Mouse (Mus musculus) left cerebral cortex, postnatal 36 days (tissue): ENCODE data around the gene Cltrn. TPM values are rescaled to one million over a fixed set of nuclear protein-coding genes. Genes with fewer than 3 reads are reported as not detected.

Experiments
- DNase-seq, 2 experiments: peaks; one replicate each; pipeline ENCODE4 v3.0.0; 2021 to 2022; ENCODE audit warnings: low spot score in 2 of 2, mixed read lengths in 1 of 2
- intact Hi-C: fragments of 180-260 bp; cut with DNase I; formaldehyde crosslinking; loops from one replicate; pipeline ENCODE4 v1.15.1; 2025
- total RNA-seq, 2 experiments: library from RNA; stranded (reverse); gene quantifications; 2 replicates each; pipeline ENCODE4 v1.2.3; 2021

Cltrn gene
- total RNA-seq, 2 experiments from 2014 or later = not detected

DNA sequence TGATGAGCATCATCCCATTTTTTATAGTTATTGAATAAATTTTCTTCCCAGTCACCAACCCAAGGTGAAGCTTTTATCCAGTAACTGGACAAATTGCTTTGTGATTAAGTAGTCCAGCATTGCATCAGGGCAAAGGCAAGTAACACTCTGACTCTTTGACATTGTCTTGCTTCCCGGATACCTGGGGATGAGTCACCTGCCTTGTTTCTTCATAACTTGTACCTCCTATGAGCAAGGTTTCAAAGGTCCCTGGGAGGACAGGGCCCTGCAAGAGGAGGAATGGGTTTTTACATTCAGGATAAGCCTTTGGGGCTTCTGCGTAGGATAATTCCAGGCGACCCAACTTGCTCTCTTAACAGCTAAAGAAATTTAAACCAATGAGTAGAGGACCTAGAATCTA, 35.3 kb downstream of the Cltrn start:
- intact Hi-C loops = no loop called here
- DNase-seq = no peak

DNA sequence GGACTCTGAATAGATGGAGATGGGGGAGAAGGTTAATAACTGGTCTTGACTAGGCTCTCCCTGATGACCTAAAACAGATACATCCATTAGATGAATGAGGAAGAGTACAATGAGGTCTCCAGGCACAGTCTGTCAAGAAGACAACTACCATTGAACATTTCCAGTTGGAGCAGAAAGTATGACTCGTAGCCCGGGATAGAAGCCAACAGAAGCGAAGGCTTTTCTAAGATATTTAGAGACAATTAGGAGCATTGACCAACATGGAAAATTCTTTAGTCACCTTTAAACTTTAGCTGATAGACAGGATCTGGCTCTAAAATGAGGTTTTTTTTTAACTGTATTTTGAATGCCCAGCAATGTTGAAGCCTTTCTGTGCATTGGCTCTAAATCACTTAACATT, 44.9 kb downstream of the Cltrn start:
- no peak for DNase-seq
- intact Hi-C loops = no loop called here

DNA sequence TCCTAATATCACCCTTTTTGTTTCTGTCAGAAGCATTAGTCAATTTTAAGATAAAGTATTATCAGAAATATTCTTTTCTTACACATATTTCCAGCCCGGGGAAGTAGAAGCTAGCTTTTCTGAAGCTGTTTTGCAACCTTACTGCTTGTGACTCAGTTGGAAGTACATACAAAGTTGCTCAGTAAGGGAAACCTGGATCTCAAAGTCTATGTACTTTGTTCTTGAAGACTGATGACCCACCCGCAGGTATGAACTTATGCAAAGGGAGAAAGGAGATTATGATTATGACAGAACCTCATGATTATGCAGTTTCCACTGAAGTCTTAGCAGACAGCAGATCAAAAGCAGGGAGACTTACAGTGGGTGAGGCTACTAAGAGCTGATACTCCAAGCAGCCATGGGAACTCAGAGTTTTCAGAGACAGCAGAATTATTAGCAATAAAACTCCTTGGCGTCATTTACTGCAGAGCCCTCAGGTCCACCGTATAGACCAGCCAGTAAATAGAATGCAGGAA, 46.7 kb downstream of the Cltrn start:
- no peak for DNase-seq
- intact Hi-C loops = no loop called here

DNA sequence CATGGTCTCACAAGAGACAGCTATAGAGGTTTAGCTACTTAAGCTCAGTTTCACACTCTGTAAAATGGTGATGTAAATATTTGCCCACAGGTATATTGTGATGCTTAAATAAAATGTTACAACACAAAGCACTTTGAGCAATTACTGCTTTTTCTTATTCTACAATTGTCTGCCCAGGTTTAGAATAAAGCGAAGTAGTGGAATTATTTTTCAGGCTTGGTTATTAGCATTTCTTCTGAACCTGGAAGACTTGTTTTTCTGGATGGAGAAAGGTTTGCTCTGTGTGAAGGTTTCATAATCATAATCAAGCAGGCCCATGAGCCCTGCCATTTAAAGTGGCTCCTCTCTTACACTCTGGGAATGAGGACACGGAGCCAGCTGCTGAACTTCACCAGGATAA, 50.4 kb downstream of the Cltrn start, which contains the start of gene Ace2:
TSS of gene Ace2 (plus strand) at position 301 of the 400 bp plus-strand sequence.
- intact Hi-C loops = no loop called here
- DNase-seq = no peak

DNA sequence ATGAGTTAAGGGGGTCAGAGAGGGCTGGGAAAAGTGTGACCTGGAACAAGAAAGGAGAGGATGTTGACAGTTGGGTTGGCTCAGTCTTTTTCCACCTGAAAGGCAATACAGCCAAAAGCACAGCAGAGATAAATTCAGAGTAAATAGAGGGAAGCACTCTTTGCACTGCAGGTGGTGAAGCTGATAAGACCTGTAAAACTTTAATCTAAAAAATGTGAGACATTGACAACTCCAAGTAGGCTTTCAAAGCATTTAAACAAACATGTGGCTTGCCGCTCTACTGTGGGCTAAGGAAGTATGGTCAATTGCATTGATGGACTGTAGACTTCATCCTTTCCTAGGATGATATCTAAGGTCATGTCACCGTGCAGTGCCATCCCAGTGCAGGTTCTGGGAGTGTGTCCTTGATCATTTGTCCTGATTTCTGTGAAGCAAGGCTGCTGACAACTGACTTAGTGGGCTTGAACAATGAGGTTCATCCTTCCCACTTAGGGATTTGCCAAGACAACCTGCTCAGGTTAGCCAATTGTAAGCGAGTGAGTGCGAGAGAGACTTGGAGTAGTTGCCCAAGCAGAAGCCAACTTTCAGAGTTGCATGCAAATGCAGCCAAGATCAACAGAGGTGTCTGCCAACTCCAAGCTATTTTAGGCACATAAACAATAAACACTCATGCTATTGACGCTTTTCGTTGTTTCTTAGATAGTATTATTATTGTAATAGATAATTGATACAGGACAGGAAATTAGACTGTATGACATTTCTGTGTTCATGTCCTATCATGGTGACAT, 57.0 kb downstream of the Cltrn start:
- no peak for DNase-seq
- intact Hi-C loops = no loop called here

DNA sequence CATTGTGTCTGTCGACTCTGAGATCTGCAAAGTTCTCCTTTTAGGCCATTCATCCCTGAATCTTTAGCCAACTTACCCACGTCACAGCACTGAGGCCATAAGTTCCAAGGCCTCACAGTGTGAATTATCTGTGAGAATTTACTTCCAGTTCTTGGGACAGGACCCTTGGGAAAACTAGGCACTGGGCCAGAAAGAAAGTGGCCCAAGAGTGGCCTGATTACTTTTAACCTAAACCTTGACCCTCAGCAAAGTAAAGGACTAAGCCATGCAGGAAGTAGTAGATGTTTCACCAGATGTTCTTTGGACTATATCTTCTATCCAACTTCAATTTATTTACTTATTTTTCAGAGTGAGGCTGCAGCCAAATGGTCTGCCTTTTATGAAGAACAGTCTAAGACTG, 64.1 kb downstream of the Cltrn start:
- no peak for DNase-seq
- intact Hi-C loops = no loop called here

DNA sequence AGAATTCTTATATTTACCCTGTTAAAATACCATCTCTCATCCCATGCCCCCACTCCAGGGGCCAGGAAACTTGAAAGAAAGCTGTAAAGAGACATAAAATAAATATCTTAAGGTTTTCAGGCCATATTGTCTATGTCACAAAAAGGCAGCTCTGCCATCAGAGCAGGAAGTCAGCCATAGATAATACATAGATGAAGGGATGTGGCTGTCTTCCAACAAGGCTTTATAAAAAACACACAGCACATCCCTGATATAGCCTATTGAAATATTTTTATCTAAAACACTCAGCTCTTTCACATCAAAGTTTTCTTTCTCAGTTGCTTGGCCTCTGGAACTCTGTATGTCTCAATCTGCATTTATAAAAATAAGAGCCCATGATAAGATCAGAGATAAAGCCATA, 65.0 kb downstream of the Cltrn start:
- intact Hi-C loops = no loop called here
- no peak for DNase-seq

DNA sequence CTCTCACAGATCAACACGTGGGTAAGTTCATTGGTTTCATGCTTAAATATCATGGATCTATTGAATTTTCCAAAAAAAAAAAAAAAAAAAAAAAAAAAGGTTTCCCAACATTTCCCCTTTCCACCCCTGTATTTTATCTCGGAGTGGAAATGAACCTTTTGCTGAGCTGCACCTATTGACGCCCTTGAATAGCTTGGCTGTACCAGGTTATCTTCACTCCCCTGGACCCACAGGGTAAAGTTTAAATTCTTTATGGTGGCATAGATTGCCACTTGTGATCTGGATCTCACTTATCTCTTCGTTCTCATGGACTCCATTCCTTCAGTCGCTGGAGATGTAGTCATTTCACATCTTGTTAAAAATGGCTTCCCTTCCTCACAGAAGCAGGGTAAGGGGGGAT, 66.0 kb downstream of the Cltrn start:
- intact Hi-C loops = no loop called here
- DNase-seq = no peak

DNA sequence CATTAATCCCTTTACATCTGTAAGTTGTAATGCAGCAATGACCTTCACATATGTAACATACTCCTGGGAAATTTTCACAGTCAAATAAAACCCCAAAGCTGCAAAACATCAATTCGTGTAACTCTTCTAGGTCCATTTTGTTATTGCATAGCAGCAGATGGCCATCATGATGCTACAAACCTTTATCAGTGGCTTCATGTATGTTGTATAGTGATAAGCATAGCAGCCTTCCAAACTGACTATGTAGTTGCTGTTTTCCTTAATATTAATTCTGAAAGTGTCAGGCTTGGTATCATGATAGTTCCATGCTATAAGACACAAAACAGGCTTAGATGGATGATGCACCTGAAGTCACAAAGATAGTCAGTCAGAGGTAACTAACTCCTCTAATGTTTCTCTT, 76.1 kb downstream of the Cltrn start:
- intact Hi-C loops = no loop called here
- no peak for DNase-seq

Other genes starting within 250 kb of the Cltrn start
- 10 to 100 TPM; 26.8 to 38.6 TPM for gene Ap1s2, start 179.8 kb upstream of the Cltrn start, total RNA-seq
- gene Zrsr2, start 130.2 kb upstream of the Cltrn start, total RNA-seq = 10 to 100 TPM; 40.3 to 53.9 TPM
- gene Car5b, start 60.8 kb upstream of the Cltrn start, total RNA-seq = 1 to 10 TPM; 3.2 TPM
- 10 to 100 TPM; 10.5 to 11.2 TPM for gene Siah1b, start 12.3 kb upstream of the Cltrn start, total RNA-seq
- 1 to 10 TPM; 1.7 to 1.8 TPM for gene Ace2, start 50.5 kb downstream of the Cltrn start, total RNA-seq
- under 1 TPM; 0.57 to 0.77 TPM for gene Bmx, start 169.4 kb downstream of the Cltrn start, total RNA-seq
- 1 to 10 TPM; 6.7 to 7.8 TPM for gene Pir, start 180.5 kb downstream of the Cltrn start, total RNA-seq